Mouse (Mus musculus) heart, embryonic 10.5 days (tissue): ENCODE results near the gene Cdk19. TPM values are rescaled to one million over a fixed set of nuclear protein-coding genes. Genes with fewer than 3 reads are reported as not detected.

ENCODE experiments used
- DNase-seq: peaks from one replicate; pipeline ENCODE4 v3.0.0-alpha.2; 2017; ENCODE audit warnings: low spot score
- H3K27ac ChIP-seq: fragments of 300-500 bp; sonication (generic); 2 replicates; pipeline ENCODE4 v1.5.1; 2016; ENCODE audit warnings: mild to moderate bottlenecking
- H3K27me3 ChIP-seq: fragments of 300-500 bp; sonication (generic); 2 replicates; pipeline ENCODE4 v1.6.1; 2016; ENCODE audit warnings: mild to moderate bottlenecking; ENCODE audit not compliant: poor library complexity, insufficient read depth, severe bottlenecking
- H3K36me3 ChIP-seq: fragments of 300-500 bp; sonication (generic); 2 replicates; pipeline ENCODE4 v1.6.1; 2016; ENCODE audit warnings: mild to moderate bottlenecking, moderate library complexity
- H3K4me1 ChIP-seq: fragments of 300-500 bp; sonication (generic); 2 replicates; pipeline ENCODE4 v1.6.1; 2016; ENCODE audit warnings: mild to moderate bottlenecking
- H3K4me3 ChIP-seq: fragments of 300-500 bp; sonication (generic); 2 replicates; pipeline ENCODE4 v1.5.1; 2016; ENCODE audit warnings: mild to moderate bottlenecking, moderate library complexity
- H3K9me3 ChIP-seq: fragments of 300-500 bp; sonication (generic); 2 replicates; pipeline ENCODE4 v1.6.1; 2016; ENCODE audit warnings: mild to moderate bottlenecking, moderate library complexity
- WGBS: fragments of 180-500 bp; shearing (Covaris S2); methylation state at CpG from one replicate; pipeline ENCODE4 v1.1.7; 2016; 5-methylcytosine and 5-hydroxymethylcytosine counted together
- polyA plus RNA-seq: library from polyadenylated mRNA; unstranded; fragments of >200 nt; fragmentation: Nextera tagmentation; extraction: Ambion mirVana; gene quantifications from 2 replicates; pipeline ENCODE4 v1.2.1, GENCODE M21; 2016

Cdk19 gene
- polyA plus RNA-seq, 1 experiment from 2014 or later = 5.2 TPM

DNA sequence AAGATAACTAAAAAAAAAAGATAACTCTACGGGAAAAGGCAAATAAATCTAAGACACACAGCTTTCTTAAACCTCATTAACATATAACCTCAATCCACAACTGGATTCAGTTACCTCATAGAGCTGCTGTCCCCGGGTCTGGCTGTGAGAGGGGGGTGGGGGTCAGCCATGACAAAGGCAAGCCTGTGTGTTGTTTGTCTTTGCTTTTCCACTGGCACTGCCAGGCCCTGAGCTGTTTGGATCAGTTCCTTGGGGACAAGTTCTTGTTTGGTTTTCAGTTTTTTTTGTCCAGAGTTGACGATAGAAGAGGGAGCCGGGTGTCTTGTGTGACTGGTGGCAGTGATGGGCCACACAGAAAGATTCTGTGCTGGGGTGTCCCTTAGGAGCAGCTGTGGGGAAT, 177.1 kb downstream of the Cdk19 start:
- no peaks in the 10 kb centered on the region for H3K36me3 ChIP-seq
- H3K4me1 ChIP-seq = no peaks in the 10 kb centered on the region
- H3K27me3 ChIP-seq = no peaks in the 10 kb centered on the region
- no peak for DNase-seq
- H3K4me3 ChIP-seq = no peak overlapping the region
- WGBS = 33% methylated on average over 4 of the region's 4 CpGs
- no peak overlapping the region for H3K27ac ChIP-seq
- H3K9me3 ChIP-seq = no peaks in the 10 kb centered on the region

DNA sequence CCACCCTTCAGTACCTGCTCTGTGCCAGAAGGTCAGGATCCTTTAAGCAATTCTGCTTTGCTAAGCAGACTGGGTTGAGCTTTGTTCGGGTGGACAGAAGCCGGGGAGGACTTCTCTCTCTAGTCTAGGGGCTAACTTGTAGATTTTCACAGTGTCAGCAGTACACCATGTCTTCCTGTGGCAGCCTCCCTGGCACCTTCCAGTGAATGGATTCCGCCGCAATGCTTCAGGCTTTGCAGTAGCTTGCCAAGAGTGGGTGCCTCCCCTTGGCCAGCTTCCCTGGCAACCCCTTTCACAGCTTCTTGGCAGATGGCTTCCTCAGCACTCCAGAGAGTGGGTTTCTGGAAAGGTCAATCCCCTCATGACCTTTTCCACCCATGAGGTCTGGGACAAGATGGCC, 180.2 kb downstream of the Cdk19 start:
- H3K27ac ChIP-seq = no peak overlapping the region
- H3K9me3 ChIP-seq = no peaks in the 10 kb centered on the region
- DNase-seq = no peak
- H3K4me3 ChIP-seq = no peak overlapping the region
- 88% methylated on average over 4 of the region's 4 CpGs for WGBS
- H3K27me3 ChIP-seq = no peaks in the 10 kb centered on the region
- H3K4me1 ChIP-seq = no peaks in the 10 kb centered on the region
- H3K36me3 ChIP-seq = no peaks in the 10 kb centered on the region

DNA sequence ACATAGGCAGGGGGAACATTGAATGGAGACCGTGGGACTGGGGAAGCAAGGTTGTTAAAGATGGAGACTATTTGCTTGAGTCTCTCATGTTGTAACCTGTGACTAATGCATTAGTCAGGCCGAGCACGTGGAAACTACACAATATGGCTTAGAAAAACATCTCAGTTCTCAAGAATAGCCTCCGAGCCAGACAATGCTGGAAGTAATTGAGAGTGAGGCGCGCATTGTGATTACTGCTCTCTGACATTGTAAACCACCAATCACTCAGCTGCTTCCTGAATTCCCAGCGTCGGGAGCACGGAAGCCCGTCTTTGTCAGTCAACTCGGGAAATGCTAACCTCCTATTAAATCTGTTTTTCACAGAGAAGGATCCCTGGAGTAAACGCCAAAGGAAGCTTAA, 182.2 kb downstream of the Cdk19 start:
- Histone ChIP-seq H3K36me3 (no peaks in the 10 kb centered on the region), H3K4me1 (no peaks in the 10 kb centered on the region), H3K27me3 (no peaks in the 10 kb centered on the region), H3K27ac (no peak overlapping the region), H3K4me3 (no peak overlapping the region), H3K9me3 (no peaks in the 10 kb centered on the region)
- DNase-seq = no peak
- 47% methylated on average over 12 of the region's 12 CpGs for WGBS

DNA sequence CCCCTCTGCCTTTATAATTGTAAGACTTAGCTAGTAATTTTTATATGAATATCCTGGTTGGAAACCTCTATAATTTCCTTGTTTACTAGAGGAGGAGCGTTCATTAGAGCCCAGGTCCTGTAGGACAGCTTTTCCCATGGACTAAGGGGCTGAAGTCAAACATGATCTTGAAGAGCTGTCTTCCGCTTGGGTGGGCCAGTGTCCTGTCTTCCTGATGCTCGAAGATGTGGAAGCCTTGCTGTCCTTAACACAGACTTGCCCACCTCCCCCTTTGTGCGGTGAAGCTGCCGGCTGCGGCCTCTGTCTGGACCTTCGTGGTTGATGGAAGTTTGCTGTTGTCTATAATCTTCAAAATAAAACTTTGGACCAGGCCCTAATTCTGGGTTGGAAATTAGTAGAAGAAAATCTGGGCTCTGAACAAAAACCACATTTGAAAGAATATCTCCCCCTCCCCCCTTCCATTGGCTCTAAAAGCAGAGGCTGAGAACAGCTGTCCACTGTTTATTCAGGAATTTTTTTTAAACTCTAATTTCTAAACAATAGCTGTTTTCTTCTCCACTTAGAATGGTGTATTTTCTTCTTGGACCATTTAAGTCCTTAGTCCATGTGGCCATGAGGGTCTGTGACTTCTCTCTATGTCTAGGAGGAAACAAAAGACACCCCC, 184.1 kb downstream of the Cdk19 start:
- 76% methylated on average over 7 of the region's 7 CpGs for WGBS
- Histone ChIP-seq H3K27ac (no peak overlapping the region), H3K36me3 (no peaks in the 10 kb centered on the region), H3K9me3 (no peaks in the 10 kb centered on the region), H3K4me3 (no peak overlapping the region), H3K27me3 (no peaks in the 10 kb centered on the region), H3K4me1 (peaks cover 6% of the 10 kb centered on the region)
- DNase-seq = no peak

DNA sequence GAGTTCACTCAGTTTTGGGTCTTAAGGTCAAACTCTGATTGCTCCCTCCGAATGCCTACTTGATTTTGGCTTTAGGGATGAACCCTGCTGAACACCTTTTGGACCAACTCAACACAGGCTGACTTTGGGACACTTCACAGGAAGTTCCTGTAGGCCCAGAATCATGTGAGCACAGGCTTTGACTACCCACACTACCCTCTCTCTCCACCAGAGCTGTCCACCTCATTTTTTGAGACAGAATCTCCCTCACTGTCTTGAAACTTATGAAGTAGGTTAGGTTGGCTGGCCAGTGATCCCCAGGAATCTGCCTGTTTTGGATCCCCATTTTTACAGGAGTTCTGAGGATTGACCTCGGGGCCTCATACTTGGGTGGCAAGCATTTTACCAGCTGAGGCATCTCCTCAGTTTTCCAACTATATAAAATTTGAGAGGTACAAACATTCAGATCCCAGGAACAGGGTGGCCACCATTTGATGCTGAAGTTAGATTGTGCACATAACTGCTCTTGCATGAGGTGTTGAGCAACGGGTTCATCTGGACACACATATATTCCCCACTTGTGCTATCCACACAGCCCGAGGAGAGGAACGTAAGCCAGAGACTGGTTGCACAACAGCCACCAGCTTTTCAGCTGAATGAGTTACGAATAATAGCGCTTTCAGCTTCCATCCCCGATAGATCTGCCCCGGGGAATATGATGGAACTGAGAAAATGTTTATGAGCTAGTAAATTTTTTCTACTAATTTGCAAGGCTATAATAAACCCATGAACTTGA, 184.9 kb downstream of the Cdk19 start:
- Histone ChIP-seq H3K4me1 (peaks cover 6% of the 10 kb centered on the region), H3K27ac (no peak overlapping the region), H3K27me3 (no peaks in the 10 kb centered on the region), H3K4me3 (no peak overlapping the region), H3K36me3 (no peaks in the 10 kb centered on the region), H3K9me3 (no peaks in the 10 kb centered on the region)
- DNase-seq = no peak
- 78% methylated on average over 9 of the region's 9 CpGs for WGBS

DNA sequence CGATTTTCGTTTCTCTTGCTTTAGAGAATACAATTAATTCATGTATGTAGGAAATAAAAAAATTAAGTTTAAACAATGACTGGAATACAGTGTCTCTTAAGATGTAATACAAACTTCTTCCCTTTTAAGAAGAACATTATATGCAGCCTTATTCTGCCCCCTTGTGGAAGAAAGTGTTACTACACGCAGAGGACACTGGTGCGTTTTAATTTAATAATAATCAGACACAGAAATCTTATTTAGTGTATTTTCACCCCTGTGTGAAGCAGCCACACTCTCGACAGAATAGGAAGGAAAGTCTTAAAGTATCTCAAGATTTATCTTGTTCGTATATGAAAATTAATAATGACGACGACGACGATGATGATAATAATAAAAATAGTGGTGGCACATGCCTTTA, 185.6 kb downstream of the Cdk19 start:
- H3K27me3 ChIP-seq = no peaks in the 10 kb centered on the region
- no peak for DNase-seq
- 28% methylated on average over 10 of the region's 10 CpGs for WGBS
- no peak overlapping the region for H3K4me3 ChIP-seq
- H3K27ac ChIP-seq = no peak overlapping the region
- H3K36me3 ChIP-seq = no peaks in the 10 kb centered on the region
- peaks cover 6% of the 10 kb centered on the region for H3K4me1 ChIP-seq
- H3K9me3 ChIP-seq = no peaks in the 10 kb centered on the region

DNA sequence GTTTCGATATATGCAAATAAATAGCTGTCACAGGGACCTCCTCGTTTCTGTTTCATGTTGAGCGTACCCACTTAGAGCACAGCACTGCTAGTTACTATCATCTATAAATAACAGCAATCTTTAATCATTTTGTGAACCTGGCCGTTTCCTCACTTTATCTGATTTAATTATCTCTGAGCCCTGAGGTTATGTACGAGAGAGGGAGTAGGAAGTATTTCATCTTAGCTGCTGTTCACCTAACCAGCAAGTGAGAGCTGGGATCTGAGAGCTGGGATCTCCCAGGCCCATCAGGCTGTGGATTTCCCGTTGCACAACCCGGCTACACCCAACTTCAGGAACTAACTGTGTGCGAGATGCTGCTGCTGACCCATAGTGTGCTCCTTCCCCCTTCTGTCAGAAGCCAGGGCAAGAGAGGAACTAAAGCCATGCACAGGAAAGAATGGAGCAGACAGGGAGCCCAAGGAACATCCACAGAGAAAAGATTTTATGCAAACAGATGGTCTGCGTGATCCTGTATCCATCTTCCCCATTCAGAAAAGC, 186.3 kb downstream of the Cdk19 start:
- no peak for DNase-seq
- Histone ChIP-seq H3K9me3 (no peaks in the 10 kb centered on the region), H3K27ac (no peak overlapping the region), H3K4me3 (no peak overlapping the region), H3K4me1 (peaks cover 6% of the 10 kb centered on the region), H3K27me3 (no peaks in the 10 kb centered on the region), H3K36me3 (no peaks in the 10 kb centered on the region)
- 62% methylated on average over 9 of the region's 9 CpGs for WGBS

DNA sequence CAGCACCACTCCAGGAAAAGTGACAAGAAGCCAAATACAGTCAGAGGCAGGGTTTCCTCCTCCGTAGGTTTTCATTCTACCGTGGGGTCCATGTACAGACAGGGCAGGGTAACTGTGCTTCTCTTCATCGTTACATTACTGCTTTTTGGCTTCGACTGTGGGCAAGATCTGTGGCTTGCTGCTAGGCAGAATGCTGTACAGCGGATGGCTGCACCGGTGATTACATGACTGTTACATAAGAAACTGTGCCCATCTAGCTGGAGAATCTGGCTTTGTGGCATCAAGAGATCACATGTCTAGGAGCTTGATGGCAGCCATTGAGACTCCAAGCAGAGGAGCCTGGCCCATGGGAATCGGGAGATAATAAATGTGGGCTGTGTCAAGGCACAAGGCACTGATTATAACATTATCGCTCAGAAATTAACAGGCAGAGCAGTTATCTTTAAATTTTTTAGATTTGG, 187.0 kb downstream of the Cdk19 start:
- DNase-seq = no peak
- 70% methylated on average over 8 of the region's 8 CpGs for WGBS
- Histone ChIP-seq H3K36me3 (no peaks in the 10 kb centered on the region), H3K27me3 (no peaks in the 10 kb centered on the region), H3K9me3 (no peaks in the 10 kb centered on the region), H3K4me1 (peaks cover 6% of the 10 kb centered on the region), H3K4me3 (no peak overlapping the region), H3K27ac (no peak overlapping the region)

DNA sequence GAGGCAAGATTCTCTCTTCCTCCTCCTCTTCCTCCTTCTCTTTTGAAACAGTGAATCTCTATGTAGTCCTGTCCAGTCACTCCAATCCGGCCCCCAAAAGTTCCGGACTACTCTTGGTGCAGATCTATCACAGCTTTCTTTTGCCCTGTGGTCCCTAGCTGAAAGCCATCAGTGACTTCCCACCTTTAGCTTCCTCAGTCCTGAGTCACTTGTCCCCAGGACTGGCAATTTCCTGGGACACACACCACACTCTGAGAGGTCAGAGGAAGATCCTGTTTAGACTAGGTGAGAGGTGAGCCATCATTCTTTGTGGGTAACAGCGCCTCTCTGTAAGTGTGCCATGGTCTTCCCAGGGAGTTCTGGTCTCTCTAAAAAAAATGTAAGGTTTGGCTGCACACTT, 187.6 kb downstream of the Cdk19 start:
- 79% methylated on average over 3 of the region's 3 CpGs for WGBS
- peaks cover 6% of the 10 kb centered on the region for H3K4me1 ChIP-seq
- no peaks in the 10 kb centered on the region for H3K36me3 ChIP-seq
- H3K9me3 ChIP-seq = no peaks in the 10 kb centered on the region
- DNase-seq = no peak
- H3K4me3 ChIP-seq = no peak overlapping the region
- H3K27me3 ChIP-seq = no peaks in the 10 kb centered on the region
- H3K27ac ChIP-seq = no peak overlapping the region

DNA sequence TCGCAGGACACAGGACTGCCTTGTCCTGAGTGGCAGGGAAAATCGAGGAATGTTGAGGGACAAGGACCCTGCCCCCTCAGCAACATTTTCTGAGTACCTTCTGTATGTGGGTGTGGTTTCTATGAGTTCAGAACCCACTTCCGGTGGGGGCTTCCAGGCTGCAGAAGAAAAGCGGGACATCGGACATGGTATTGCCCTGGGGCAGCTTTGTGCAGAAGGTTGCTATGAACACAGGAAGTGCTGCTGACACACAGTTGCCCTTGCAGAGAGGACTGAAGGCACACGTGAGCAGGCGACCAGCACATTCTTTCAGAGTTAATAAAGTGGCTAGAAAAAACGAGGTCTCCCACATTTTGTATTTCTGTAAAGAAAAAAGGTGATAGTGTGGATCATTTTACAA, 188.2 kb downstream of the Cdk19 start:
- 45% methylated on average over 8 of the region's 8 CpGs for WGBS
- H3K9me3 ChIP-seq = no peaks in the 10 kb centered on the region
- H3K36me3 ChIP-seq = no peaks in the 10 kb centered on the region
- DNase-seq = no peak
- H3K27me3 ChIP-seq = no peaks in the 10 kb centered on the region
- H3K4me3 ChIP-seq = no peak overlapping the region
- H3K27ac ChIP-seq = no peak overlapping the region
- peaks cover 6% of the 10 kb centered on the region for H3K4me1 ChIP-seq

DNA sequence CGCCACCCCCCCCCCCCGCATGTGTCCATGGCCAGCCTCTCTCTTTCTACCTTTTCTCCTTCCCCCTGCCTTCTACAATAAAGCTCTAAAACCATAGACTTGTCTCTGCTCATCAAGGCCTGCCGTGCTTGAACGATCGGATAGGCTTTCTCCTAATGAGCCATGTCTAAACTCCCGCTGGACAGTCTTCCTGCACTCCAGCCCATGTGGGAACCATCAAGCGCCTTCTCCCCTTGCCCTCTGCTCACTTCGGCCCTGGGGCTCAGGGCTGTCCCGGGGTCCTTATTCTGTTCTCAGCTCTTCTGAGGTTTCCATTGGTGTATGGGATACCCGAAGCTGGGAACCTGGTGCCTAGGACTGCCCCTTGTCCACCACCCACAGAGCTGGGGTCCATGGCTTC, 189.3 kb downstream of the Cdk19 start:
- H3K9me3 ChIP-seq = no peaks in the 10 kb centered on the region
- no peak for DNase-seq
- WGBS = 73% methylated on average over 8 of the region's 10 CpGs
- no peaks in the 10 kb centered on the region for H3K36me3 ChIP-seq
- no peak overlapping the region for H3K27ac ChIP-seq
- no peak overlapping the region for H3K4me3 ChIP-seq
- H3K4me1 ChIP-seq = peaks cover 6% of the 10 kb centered on the region
- H3K27me3 ChIP-seq = no peaks in the 10 kb centered on the region

DNA sequence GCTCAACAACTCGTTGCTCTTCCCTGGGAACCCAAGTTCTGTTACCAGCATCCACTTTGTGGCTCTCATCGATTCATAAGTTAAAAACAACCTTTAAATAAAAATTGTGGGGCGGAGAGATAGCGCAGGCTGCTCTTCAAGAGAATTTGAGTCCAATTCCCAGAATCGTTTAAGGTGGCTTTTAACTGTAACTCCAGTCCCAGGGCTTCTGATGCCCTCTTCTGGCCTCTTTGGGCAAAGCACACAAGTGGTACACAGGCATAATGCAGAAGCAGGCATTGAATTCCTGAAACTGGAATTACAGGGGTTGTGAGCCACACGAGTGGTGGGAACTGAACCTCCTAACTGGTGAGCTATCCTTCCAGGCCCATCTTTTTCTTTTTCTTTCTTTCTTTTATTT, 190.3 kb downstream of the Cdk19 start:
- 58% methylated on average over 6 of the region's 6 CpGs for WGBS
- Histone ChIP-seq H3K36me3 (no peaks in the 10 kb centered on the region), H3K4me3 (no peak overlapping the region), H3K27ac (no peak overlapping the region), H3K4me1 (peaks cover 6% of the 10 kb centered on the region), H3K27me3 (no peaks in the 10 kb centered on the region), H3K9me3 (no peaks in the 10 kb centered on the region)
- DNase-seq = no peak

DNA sequence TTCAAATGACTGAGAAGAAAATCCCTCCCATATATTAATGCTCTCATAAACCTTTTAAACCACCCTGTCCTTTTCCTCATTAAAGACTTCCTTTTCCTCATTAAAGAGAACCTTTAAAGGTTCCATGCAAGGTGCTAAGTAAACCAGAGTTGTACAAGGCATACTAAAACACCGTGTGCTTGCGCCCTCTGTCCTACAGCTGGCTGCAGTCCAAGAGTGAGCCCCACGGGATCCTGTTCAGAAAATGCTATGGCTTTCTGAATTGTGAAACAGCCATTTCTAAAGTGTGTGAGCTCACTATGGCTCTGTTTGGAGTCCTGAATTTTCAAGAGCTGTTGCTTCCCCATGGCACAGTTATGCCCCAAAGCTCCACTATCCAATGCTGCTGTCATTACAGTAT, 191.3 kb downstream of the Cdk19 start:
- no peak for DNase-seq
- H3K27me3 ChIP-seq = no peaks in the 10 kb centered on the region
- H3K27ac ChIP-seq = no peak overlapping the region
- no peak overlapping the region for H3K4me3 ChIP-seq
- H3K36me3 ChIP-seq = no peaks in the 10 kb centered on the region
- WGBS = 85% methylated on average over 3 of the region's 3 CpGs
- no peaks in the 10 kb centered on the region for H3K9me3 ChIP-seq
- peaks cover 6% of the 10 kb centered on the region for H3K4me1 ChIP-seq
